Mouse (Mus musculus) lung, adult 2 months (tissue): ENCODE results near the gene Tbxas1. TPM values are rescaled to one million over a fixed set of nuclear protein-coding genes. Genes with fewer than 3 reads are reported as not detected.

Experiments used
- DNase-seq: peaks from one replicate; pipeline ENCODE4 v3.0.0; 2022
- H3K4me1 ChIP-seq: fragments of 200-500 bp; 2 replicates; pipeline ENCODE4 v1.6.1; 2011; ENCODE audit warnings: low read length; ENCODE audit not compliant: control insufficient read depth, insufficient read depth
- H3K4me3 ChIP-seq: fragments of 200-500 bp; replicated peaks from 2 replicates; pipeline ENCODE3; 2011; ENCODE audit warnings: low read depth, mild to moderate bottlenecking, control low read depth, low read length; ENCODE audit errors: extremely low read depth
- CTCF ChIP-seq: fragments of 200-500 bp; IDR thresholded peaks from 2 replicates; pipeline ENCODE4 v1.5.1; 2011; ENCODE audit warnings: mild to moderate bottlenecking, low read length, control low read depth; ENCODE audit not compliant: insufficient read depth
- POLR2A ChIP-seq: fragments of 200-500 bp; IDR thresholded peaks from 2 replicates; pipeline ENCODE4 v1.6.1; 2011; ENCODE audit warnings: low read depth, mild to moderate bottlenecking, control low read depth, low read length, borderline replicate concordance; ENCODE audit errors: extremely low read depth
- WGBS: fragments of 180-500 bp; shearing (Covaris S2); methylation state at CpG from one replicate; pipeline ENCODE4 v1.1.7; 2018; 5-methylcytosine and 5-hydroxymethylcytosine counted together
- polyA plus RNA-seq: library from polyadenylated mRNA; depleted of rRNA; stranded (reverse); fragments of >200 nt; gene quantifications from 2 replicates; pipeline ENCODE4 v1.2.3, GENCODE M21; 2012

Tbxas1 gene
- polyA plus RNA-seq, 1 experiment, result 9.1 TPM

GRCm38 (mm10) chr6:38923870-38924817, 48.9 kb downstream of the Tbxas1 start:
- TF ChIP-seq CTCF (no peak), POLR2A (no peak)
- H3K4me3 ChIP-seq, result no peak overlapping the region
- DNase-seq, result no peak
- 77% methylated on average over 18 of the region's 18 CpGs for WGBS
- peaks cover 9% of the 10 kb centered on the region for H3K4me1 ChIP-seq

- TF ChIP-seq POLR2A (no peak), CTCF (peak; percentile 49)
- 68% methylated on average over 7 of the region's 7 CpGs for WGBS
- H3K4me3 ChIP-seq, result no peak overlapping the region
Measured at GRCm38 (mm10) chr6:38925719-38926118, 50.5 kb downstream of the Tbxas1 start.

GRCm38 (mm10) chr6:38926135-38926962, 51.1 kb downstream of the Tbxas1 start:
- no peak overlapping the region for H3K4me3 ChIP-seq
- DNase-seq, result no peak
- H3K4me1 ChIP-seq, result peaks cover 12% of the 10 kb centered on the region
- 53% methylated on average over 28 of the region's 28 CpGs for WGBS
- no peak for TF ChIP-seq POLR2A
- no peak for TF ChIP-seq CTCF

More at GRCm38 (mm10) chr6:38925719-38926118, 50.5 kb downstream of the Tbxas1 start:
- peaks cover 12% of the 10 kb centered on the region for H3K4me1 ChIP-seq
- DNase-seq, result no peak

GRCm38 (mm10) chr6:38926963-38927361, 51.8 kb downstream of the Tbxas1 start:
- TF ChIP-seq CTCF, result no peak
- TF ChIP-seq POLR2A, result no peak
- H3K4me1 ChIP-seq, result peaks cover 12% of the 10 kb centered on the region
- 61% methylated on average over 13 of the region's 13 CpGs for WGBS

GRCm38 (mm10) chr6:38928489-38928888, 53.3 kb downstream of the Tbxas1 start:
- TF ChIP-seq POLR2A (no peak), CTCF (no peak)
- Histone ChIP-seq H3K4me3 (no peak overlapping the region), H3K4me1 (peaks cover 12% of the 10 kb centered on the region)
- DNase-seq, result no peak
- WGBS, result 27% methylated on average over 3 of the region's 3 CpGs

More at GRCm38 (mm10) chr6:38926963-38927361, 51.8 kb downstream of the Tbxas1 start:
- no peak overlapping the region for H3K4me3 ChIP-seq
- DNase-seq, result no peak

- TF ChIP-seq CTCF (no peak), POLR2A (no peak)
- Histone ChIP-seq H3K4me1 (peaks cover 5% of the 10 kb centered on the region), H3K4me3 (no peak overlapping the region)
- 76% methylated on average over 2 of the region's 2 CpGs for WGBS
- no peak for DNase-seq
Measured at GRCm38 (mm10) chr6:38936009-38936408, 60.8 kb downstream of the Tbxas1 start.

- no peak overlapping the region for H3K4me3 ChIP-seq
- no peak for TF ChIP-seq POLR2A
- no peak for TF ChIP-seq CTCF
- H3K4me1 ChIP-seq, result peaks cover 7% of the 10 kb centered on the region
- WGBS, result 29% methylated on average over 6 of the region's 6 CpGs
- DNase-seq, result no peak
Measured at GRCm38 (mm10) chr6:38938421-38938820, 63.2 kb downstream of the Tbxas1 start.

- no peak overlapping the region for H3K4me3 ChIP-seq
- TF ChIP-seq POLR2A, result no peak
- no peak for TF ChIP-seq CTCF
- peaks cover 7% of the 10 kb centered on the region for H3K4me1 ChIP-seq
- 77% methylated on average over 4 of the region's 4 CpGs for WGBS
- DNase-seq, result no peak
Measured at GRCm38 (mm10) chr6:38939096-38939495, 63.9 kb downstream of the Tbxas1 start.

GRCm38 (mm10) chr6:38941016-38941415, 65.8 kb downstream of the Tbxas1 start:
- no peak overlapping the region for H3K4me3 ChIP-seq
- TF ChIP-seq CTCF (no peak), POLR2A (no peak)
- peaks cover 7% of the 10 kb centered on the region for H3K4me1 ChIP-seq
- WGBS, result 63% methylated on average over 1 of the region's 1 CpGs
- no peak for DNase-seq

GRCm38 (mm10) chr6:38942771-38943170, 67.6 kb downstream of the Tbxas1 start:
- H3K4me1 ChIP-seq, result peaks cover 7% of the 10 kb centered on the region
- H3K4me3 ChIP-seq, result no peak overlapping the region
- TF ChIP-seq POLR2A (no peak), CTCF (no peak)
- DNase-seq, result no peak
- WGBS, result 58% methylated on average over 3 of the region's 3 CpGs
